Mouse (Mus musculus) spleen, adult 18-20 months (tissue): ENCODE data around the gene Xpnpep1.
A peak's percentile ranks its signal among the peaks of the same experiment; 100 is the strongest.

Experiments
- DNase-seq, 2 experiments: peaks; one replicate each; pipeline ENCODE4 v3.0.0; 2022; ENCODE audit warnings: mixed read lengths in 2 of 2

The Xpnpep1 gene

DNA sequence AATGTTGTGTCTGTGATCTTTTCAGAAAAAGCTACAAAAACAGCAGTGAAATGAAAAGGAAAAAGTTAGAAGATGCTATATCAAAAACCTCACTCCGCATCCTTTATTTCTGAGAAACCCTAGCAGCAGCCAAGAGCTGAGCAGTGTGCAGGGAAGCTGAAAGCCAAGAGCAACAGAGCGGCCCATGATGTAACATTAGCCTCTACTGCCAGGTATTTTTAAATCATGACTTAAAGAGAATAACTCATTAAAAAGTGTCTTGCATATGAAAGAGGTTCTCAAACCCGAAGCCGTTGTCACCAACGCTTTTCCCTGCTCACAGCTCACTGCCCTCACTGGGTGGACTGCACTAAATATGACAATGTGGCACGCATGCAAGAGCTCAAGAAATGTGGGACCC is 9.7 kb downstream of the Xpnpep1 start:
- DNase-seq, result no peak

DNA sequence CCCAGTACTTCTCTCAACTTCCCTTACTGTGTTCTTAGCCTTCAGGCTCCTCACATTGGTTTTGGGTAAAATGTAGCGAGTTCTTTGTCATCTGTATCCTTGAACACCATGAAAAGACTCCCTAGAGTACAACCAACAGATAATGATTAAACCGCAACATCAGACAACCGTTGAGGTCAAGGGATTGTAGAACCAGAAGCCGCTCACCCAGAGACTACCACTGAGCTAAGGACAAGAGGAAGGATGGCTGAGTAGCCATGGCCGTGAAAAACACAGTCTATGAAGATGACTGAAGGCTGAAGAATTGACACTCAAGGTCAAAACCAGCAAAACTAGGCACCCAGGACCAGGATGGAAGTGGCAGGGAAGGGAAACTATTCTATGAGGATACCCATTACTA is 10.3 kb downstream of the Xpnpep1 start:
- no peak for DNase-seq

GRCm38 (mm10) chr19:53029045-53029444 is 11.0 kb downstream of the Xpnpep1 start:
- DNase-seq, result no peak

GRCm38 (mm10) chr19:53028216-53028615 is 11.8 kb downstream of the Xpnpep1 start:
- no peak for DNase-seq

DNA sequence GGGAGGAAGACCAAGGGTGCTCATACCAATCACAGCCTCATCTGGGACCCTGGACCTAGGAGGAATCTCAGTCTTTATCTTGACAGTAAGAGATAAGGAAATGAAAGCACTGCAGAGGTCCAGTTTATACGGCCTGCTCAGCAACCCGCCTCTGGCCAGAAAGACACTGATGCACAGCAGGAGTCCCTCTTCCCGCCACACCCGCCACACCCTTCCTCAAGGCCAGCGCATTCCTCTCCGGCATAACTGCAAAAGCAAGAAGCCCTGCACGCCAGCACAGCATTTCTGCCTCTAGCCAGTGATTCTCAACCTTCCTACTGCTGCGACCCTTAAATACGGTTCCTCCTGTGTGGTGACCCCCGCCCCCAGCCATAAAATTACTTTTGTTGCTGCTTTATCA is 16.8 kb downstream of the Xpnpep1 start:
- DNase-seq, result no peak

GRCm38 (mm10) chr19:53022037-53022614 is 17.9 kb downstream of the Xpnpep1 start:
- DNase-seq, result no peak

DNA sequence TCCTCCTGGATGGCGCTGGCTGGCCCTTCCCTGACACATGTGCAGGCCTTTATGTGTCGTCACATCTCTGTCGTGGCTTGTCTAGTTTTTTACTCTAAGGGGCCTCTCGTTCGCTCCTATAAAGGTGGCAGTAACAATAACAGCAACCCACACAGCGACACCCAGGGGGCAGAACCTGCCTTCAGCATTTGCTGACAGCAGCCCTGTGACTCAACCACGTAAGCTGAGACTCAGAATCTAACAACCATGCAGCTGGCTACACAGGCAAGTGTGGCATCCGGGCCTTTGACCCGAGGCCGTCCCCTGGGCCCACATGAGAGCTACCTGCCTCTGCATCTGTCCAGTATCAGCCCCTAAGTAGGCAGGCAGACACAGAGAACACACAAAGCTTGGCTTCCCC is 18.5 kb downstream of the Xpnpep1 start:
- no peak for DNase-seq

DNA sequence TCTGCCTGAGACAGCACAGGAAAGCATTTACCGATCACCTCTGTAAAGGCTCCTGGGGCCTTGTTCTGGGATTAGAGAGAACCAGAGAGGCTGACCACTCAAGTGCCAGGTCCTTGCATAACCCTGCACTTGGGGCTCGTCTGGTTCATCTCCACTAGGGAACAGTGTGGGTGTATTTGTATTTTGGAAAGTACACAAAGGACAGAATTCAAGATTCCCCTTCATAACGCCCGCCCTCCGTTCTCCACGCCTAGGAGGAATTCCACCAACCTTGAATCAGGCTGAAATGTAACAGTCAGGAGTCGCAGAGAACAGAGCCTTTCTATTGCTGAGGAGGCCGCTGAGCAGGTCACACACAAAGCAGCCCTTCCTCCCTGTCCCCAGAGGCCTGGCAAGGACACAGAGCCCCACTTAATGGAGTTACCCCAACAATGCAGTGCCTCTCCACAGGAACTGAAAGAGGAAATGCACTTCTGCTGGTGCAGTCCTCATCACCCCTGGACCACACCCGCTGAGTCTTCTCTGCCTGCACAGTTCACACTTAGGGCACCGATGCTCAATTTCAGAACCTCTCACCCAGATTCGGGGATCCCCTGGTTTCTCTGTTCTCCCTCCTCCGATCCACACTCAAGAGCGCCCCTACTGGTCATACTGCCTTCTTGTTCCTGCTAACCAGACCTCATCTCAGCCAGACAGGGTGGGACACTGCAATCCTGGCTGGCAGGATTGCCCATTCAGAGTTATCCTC is 20.1 kb downstream of the Xpnpep1 start:
- DNase-seq, result peak; percentile 50 to 65

- no peak for DNase-seq
Observed at GRCm38 (mm10) chr19:53017954-53018353, 22.1 kb downstream of the Xpnpep1 start.

GRCm38 (mm10) chr19:53017248-53017647 is 22.8 kb downstream of the Xpnpep1 start:
- DNase-seq, result no peak

GRCm38 (mm10) chr19:53014910-53015710 is 24.9 kb downstream of the Xpnpep1 start:
- no peak for DNase-seq

- no peak for DNase-seq
Observed at GRCm38 (mm10) chr19:53013744-53014143, 26.3 kb downstream of the Xpnpep1 start.

DNA sequence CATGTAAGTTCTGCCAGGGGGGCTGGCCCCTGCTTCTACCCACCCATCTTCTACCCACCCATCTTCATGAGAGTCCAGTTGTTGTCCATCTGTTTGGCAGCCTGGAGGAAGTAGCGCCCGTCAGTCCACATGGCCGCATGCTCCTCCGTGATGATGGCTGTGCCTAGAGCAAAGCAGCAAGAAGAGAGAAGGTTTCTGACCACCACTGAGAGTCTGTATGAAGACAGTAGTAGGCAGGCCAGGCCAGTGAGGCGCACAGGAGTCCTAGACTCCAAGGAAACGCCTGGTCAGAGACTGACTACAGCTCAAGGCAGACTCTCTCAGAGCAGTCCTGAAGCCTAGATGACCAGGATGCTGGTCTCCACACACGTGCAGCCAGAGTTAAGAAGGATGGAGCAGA is 26.7 kb downstream of the Xpnpep1 start:
- DNase-seq, result no peak

- DNase-seq, result no peak
Observed at GRCm38 (mm10) chr19:53010941-53011340, 29.1 kb downstream of the Xpnpep1 start.

DNA sequence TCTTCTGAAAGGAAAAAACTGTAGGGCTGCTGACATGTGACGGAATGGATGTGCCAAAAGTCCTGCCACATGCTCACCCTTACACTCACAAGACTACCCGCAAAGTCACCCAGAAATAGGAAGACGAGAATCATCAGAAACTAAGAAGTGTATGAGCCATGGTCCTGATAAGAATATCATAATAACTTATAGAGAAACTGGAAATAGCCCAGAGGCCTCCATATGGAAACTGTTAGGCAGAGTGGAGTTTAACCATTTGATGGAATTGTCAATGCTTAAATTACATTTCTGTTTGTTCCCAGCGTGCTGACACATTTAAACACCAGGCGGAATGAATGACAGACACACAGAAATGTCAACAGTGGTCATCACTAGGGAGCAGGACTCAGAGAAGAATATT is 31.1 kb downstream of the Xpnpep1 start:
- DNase-seq, result no peak

DNA sequence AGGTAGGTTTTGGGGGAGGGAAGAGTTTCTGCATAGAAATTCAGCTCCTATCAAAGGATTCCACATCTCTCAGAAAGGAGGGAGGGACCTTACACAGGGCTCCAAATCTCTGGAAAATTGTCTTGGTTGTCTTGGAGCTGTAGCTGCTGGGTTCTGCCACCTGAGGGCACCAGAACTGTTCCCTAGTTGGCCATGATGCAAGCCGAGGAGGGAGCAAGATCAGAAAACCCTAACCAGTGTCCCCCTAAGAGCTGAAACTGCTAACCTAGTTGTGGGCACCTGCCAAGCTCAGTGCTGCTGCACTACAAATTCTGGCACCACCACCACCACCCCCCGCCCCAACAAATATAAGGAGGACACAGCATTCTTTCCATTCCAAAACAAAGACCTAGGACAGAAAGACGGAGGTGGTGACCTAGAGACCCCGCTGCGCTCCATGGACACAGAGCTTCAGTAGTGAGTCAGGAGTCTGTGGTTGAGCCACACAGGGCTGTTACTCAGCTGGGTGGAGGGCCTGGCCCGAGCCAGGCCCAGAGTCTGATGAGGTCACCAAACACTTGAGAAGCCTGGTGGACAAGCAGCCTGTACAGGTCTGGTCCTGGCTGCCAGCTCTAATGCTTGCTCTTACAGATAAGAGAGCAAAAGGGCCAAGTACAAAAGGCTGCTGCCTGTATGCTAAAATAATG is 31.9 kb downstream of the Xpnpep1 start:
- peak in 1 of 2 experiments; percentile 39 for DNase-seq

DNA sequence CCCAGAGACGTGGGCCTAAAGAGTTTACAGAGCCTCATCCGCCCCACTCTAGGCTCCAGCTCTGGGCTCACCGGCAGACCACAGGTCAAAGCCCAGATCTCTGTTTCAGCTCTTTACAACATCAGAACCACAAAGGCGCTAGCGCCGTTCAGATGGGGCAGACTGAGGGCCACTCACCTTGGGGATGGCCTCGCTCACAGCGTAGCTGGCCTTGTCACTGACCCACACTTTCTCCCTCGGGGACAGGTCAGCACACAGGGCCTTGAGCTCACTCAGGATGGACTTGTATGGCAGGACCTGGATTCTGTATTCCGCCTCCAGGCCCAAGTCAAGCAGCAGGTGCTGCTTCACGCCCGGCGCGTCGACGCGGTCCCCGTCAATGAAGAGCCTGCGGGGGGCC is 34.0 kb downstream of the Xpnpep1 start:
- no peak for DNase-seq

DNA sequence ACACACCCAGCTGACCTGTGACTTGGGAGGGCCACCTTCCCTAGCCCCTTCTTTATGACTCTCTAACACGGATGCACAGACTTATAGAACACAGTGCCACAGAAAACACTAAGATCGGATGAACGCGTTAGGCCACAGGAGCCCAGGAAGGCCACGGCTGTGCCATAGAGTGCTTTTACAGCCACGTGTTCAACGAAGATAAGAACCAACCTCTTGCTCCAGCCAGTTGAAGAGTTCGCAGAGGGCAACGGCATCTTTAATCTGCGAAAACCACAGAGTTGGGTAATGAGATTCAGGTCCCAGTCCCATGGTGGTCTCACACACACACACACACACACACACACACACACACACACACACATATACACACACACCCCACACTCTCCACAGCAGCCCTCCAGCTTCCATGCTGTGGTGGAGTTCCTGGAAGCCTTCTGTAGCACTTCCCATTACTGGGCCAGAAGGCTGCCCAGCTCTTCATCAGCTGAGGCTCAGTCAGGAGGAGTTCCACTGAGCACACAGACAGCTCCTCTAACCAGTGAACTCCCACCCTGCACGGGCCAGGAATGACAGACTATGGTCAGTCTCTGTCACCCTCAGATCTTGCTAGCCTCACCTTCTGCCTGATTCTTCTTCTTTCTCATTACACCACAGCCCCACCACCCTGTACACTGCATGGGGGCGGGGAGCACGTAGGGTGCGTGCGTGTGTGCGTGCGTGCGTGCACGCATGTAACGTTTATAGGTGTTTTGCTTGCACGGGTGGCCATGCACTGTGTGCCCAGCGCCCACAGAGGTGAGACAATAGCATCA is 36.3 kb downstream of the Xpnpep1 start:
- no peak for DNase-seq

- no peak for DNase-seq
Observed at GRCm38 (mm10) chr19:53002166-53003095, 37.6 kb downstream of the Xpnpep1 start.

GRCm38 (mm10) chr19:52992880-52993440 is 47.1 kb downstream of the Xpnpep1 start:
- peak in 1 of 2 experiments; percentile 12 for DNase-seq

DNA sequence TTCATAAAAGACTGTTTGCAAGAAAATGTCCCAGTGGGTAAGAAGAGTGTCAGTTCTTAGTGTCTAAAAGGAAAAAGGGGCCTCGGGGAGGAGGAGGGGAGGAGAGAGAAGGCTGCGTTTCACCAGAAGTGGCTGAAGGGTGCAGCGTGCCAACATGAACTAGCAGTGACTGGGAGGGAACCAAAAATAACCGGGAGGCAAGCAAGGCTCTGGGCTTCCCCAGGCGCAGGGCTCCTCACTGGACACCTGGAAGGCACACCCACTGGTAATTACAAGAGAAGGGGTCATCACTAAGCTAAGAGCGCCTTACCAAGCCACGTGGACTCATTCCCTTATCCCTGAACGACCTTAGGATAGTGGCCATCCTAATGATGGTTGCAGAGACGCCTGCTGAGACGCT is 48.1 kb downstream of the Xpnpep1 start:
- no peak for DNase-seq
